Mouse (Mus musculus) left cerebral cortex, adult 2 months (tissue): Measurements from ENCODE around the gene Tmem11. TPM values are rescaled to one million over a fixed set of nuclear protein-coding genes. Genes with fewer than 3 reads are reported as not detected.

ENCODE experiments used
- DNase-seq, 2 experiments: peaks; one replicate each; pipeline ENCODE4 v3.0.0; 2021 to 2022; ENCODE audit warnings: low spot score in 2 of 2, mixed read lengths in 1 of 2; ENCODE audit errors: extremely low spot score in 1 of 2
- H3K27ac ChIP-seq: fragments of 200-600 bp; 2 replicates; pipeline ENCODE4 v1.8.1; 2022
- H3K4me3 ChIP-seq: fragments of 200-600 bp; 2 replicates; pipeline ENCODE4 v1.8.1; 2022
- CTCF ChIP-seq: fragments of 200-600 bp; IDR thresholded peaks from 2 replicates; pipeline ENCODE4 v1.8.1; 2022; ENCODE audit warnings: antibody characterized with exemption, mild to moderate bottlenecking, moderate library complexity
- intact Hi-C: fragments of 180-260 bp; cut with DNase I; formaldehyde crosslinking; loops from one replicate; pipeline ENCODE4 v1.15.1; 2025
- long read RNA-seq, 2 experiments: library from polyadenylated mRNA; stranded (forward); transcript quantifications; one replicate each; pipeline ENCODE4 v2.0.0; 2021; ENCODE audit warnings: borderline mapping rate in 2 of 2
- total RNA-seq, 2 experiments: library from RNA; stranded (reverse); gene quantifications; 2 replicates each; pipeline ENCODE4 v1.2.3; 2021

The Tmem11 gene
- total RNA-seq, result 10 to 100 TPM; 28.8 to 31.0 TPM
- long read RNA-seq, experiment 1, transcript Tmem11-201 (2 exons, 1,457 nt), result major isoform, 8 of 11 reads
- long read RNA-seq, experiment 1, partial matches to known transcripts, result 0 of 11 reads
- long read RNA-seq, experiment 1, other reads (novel, unspliced or antisense), result 3 of 11 reads
- long read RNA-seq, experiment 2, transcript Tmem11-201 (2 exons, 1,457 nt), result major isoform, 11 of 14 reads
- long read RNA-seq, experiment 2, partial matches to known transcripts, result 1 of 14 reads
- long read RNA-seq, experiment 2, other reads (novel, unspliced or antisense), result 1 of 14 reads

GRCm38 (mm10) chr11:60878675-60879294, at the start of gene Tmem11:
TSS of gene Tmem11 (minus strand) at chr11:60879272.
- Histone ChIP-seq H3K4me3 (peak within 1 kb of the TSS; percentile 87), H3K27ac (peak within 1 kb of the TSS; percentile 98)
- intact Hi-C loops, result loop anchor here (1.0 to 5.0 kb wide), 5 partner anchors 35 to 181 kb away; partner anchors contain the start of genes Dhrs7b, Llgl1, Map2k3 and Smcr8
- no peak; the same call in 1 of the 2 replicates for TF ChIP-seq CTCF
- peak; percentile 94 to 96 for DNase-seq

GRCm38 (mm10) chr11:60927264-60927663, 48.2 kb upstream of the Tmem11 start:
- peak; percentile 94 for TF ChIP-seq CTCF
- intact Hi-C loops, result no loop called here

GRCm38 (mm10) chr11:60924981-60925380, 45.9 kb upstream of the Tmem11 start:
- Histone ChIP-seq H3K27ac (no peak overlapping the region), H3K4me3 (no peak overlapping the region)
- intact Hi-C loops, result no loop called here
- DNase-seq, result no peak
- no peak for TF ChIP-seq CTCF

More at GRCm38 (mm10) chr11:60927264-60927663, 48.2 kb upstream of the Tmem11 start:
- Histone ChIP-seq H3K4me3 (peak overlapping the region; percentile 34), H3K27ac (no peak overlapping the region)
- DNase-seq, result peak; percentile 85 to 90

GRCm38 (mm10) chr11:60924498-60924897, 45.4 kb upstream of the Tmem11 start:
- Histone ChIP-seq H3K27ac (no peak overlapping the region), H3K4me3 (no peak overlapping the region)
- no peak for TF ChIP-seq CTCF
- intact Hi-C loops, result no loop called here
- DNase-seq, result no peak

GRCm38 (mm10) chr11:60922964-60923363, 43.9 kb upstream of the Tmem11 start:
- no peak for DNase-seq
- Histone ChIP-seq H3K4me3 (no peak overlapping the region), H3K27ac (no peak overlapping the region)
- intact Hi-C loops, result no loop called here
- no peak for TF ChIP-seq CTCF

GRCm38 (mm10) chr11:60922195-60922594, 43.1 kb upstream of the Tmem11 start:
- TF ChIP-seq CTCF, result no peak
- H3K4me3 ChIP-seq, result no peak overlapping the region
- intact Hi-C loops, result no loop called here
- no peak for DNase-seq
- no peak overlapping the region for H3K27ac ChIP-seq

GRCm38 (mm10) chr11:60920021-60920420, 40.9 kb upstream of the Tmem11 start:
- H3K4me3 ChIP-seq, result no peak overlapping the region
- no peak for DNase-seq
- no peak for TF ChIP-seq CTCF
- no peak overlapping the region for H3K27ac ChIP-seq
- intact Hi-C loops, result no loop called here

GRCm38 (mm10) chr11:60915201-60915600, 36.1 kb upstream of the Tmem11 start:
- intact Hi-C loops, result no loop called here
- Histone ChIP-seq H3K4me3 (no peak overlapping the region), H3K27ac (no peak overlapping the region)
- no peak for TF ChIP-seq CTCF
- DNase-seq, result no peak

GRCm38 (mm10) chr11:60914491-60914890, 35.4 kb upstream of the Tmem11 start, which contains the start of gene Natd1:
TSS of gene Natd1 (minus strand) at chr11:60914750.
- H3K4me3 ChIP-seq, result peak within 1 kb of the TSS; percentile 98
- peak within 1 kb of the TSS; percentile 90 for H3K27ac ChIP-seq
- DNase-seq, result no peak
- intact Hi-C loops, result no loop called here
- TF ChIP-seq CTCF, result no peak

- peak; percentile 89 for DNase-seq
- intact Hi-C loops, result loop anchor here (1.0 to 2.0 kb wide), 2 partner anchors 19 to 34 kb away; partner anchors contain the start of genes Map2k3 and Tmem11
- Histone ChIP-seq H3K27ac (peak overlapping the region; percentile 90), H3K4me3 (peak overlapping the region; percentile 98)
- no peak for TF ChIP-seq CTCF
Measured at GRCm38 (mm10) chr11:60913301-60914196, 34.5 kb upstream of the Tmem11 start.

- no peak for TF ChIP-seq CTCF
- intact Hi-C loops, result loop anchor here (2.0 kb wide), 1 partner anchor 20 kb away; the partner anchor contains the start of gene Map2k3
- H3K27ac ChIP-seq, result peak overlapping the region; percentile 90; the same call in 1 of the 2 replicates
- peak overlapping the region; percentile 98 for H3K4me3 ChIP-seq
- DNase-seq, result no peak
Measured at GRCm38 (mm10) chr11:60912525-60912973, 33.5 kb upstream of the Tmem11 start.
